Mouse (Mus musculus) hindbrain, embryonic 15.5 days (tissue): ENCODE measurements around the gene Klhl3. TPM values are rescaled to one million over a fixed set of nuclear protein-coding genes. Genes with fewer than 3 reads are reported as not detected.

ENCODE experiments used
- ATAC-seq: fragments of 200-750 bp; cut with Nextera tagmentation; 2 replicates; pipeline ENCODE4 v1.8.0; 2017; ENCODE audit warnings: low read depth, moderate number of reproducible peaks, moderate TSS enrichment; ENCODE audit not compliant: low FRiP score
- H3K27ac ChIP-seq: fragments of 300-500 bp; sonication (generic); replicated peaks from 2 replicates; pipeline ENCODE4 v1.5.1; 2015; ENCODE audit warnings: mild to moderate bottlenecking, inconsistent platforms
- H3K27me3 ChIP-seq: fragments of 300-500 bp; sonication (generic); 2 replicates; pipeline ENCODE4 v1.6.1; 2015; ENCODE audit warnings: control low read depth, inconsistent platforms
- H3K36me3 ChIP-seq: fragments of 300-500 bp; sonication (generic); 2 replicates; pipeline ENCODE4 v1.6.1; 2015; ENCODE audit warnings: control low read depth, inconsistent platforms
- H3K4me1 ChIP-seq: fragments of 300-500 bp; sonication (generic); replicated peaks from 2 replicates; pipeline ENCODE4 v1.6.1; 2015; ENCODE audit warnings: control low read depth, inconsistent platforms
- H3K4me2 ChIP-seq: fragments of 300-500 bp; sonication (generic); 2 replicates; pipeline ENCODE4 v1.6.1; 2015; ENCODE audit warnings: moderate library complexity, mild to moderate bottlenecking, inconsistent platforms
- H3K4me3 ChIP-seq: fragments of 300-500 bp; sonication (generic); 2 replicates; pipeline ENCODE4 v1.5.1; 2015; ENCODE audit warnings: mild to moderate bottlenecking, inconsistent platforms
- H3K9ac ChIP-seq: fragments of 300-500 bp; sonication (generic); 2 replicates; pipeline ENCODE4 v1.6.1; 2015; ENCODE audit warnings: inconsistent platforms
- H3K9me3 ChIP-seq: fragments of 300-500 bp; sonication (generic); 2 replicates; pipeline ENCODE4 v1.6.1; 2016; ENCODE audit warnings: control low read depth, inconsistent platforms
- whole genome bisulfite sequencing: fragments of 180-500 bp; shearing (Covaris S2); methylation state at CpG from one replicate; pipeline ENCODE4 v1.1.7; 2015; 5-methylcytosine and 5-hydroxymethylcytosine counted together
- microRNA counts: library from miRNA; unstranded; fragments of <30 nt; microRNA quantifications from one replicate; lab custom pipeline; 2016
- microRNA-seq: library from miRNA; unstranded; fragments of <30 nt; microRNA quantifications from one replicate; pipeline ENCODE4, GENCODE M21; 2016
- polyA plus RNA-seq: library from polyadenylated mRNA; unstranded; fragments of >200 nt; fragmentation: Nextera tagmentation; extraction: Ambion mirVana; gene quantifications from 2 replicates; pipeline ENCODE4 v1.2.1, GENCODE M21; 2015

Gene Klhl3
- polyA plus RNA-seq, 1 experiment from 2014 or later, result 14.0 TPM

DNA sequence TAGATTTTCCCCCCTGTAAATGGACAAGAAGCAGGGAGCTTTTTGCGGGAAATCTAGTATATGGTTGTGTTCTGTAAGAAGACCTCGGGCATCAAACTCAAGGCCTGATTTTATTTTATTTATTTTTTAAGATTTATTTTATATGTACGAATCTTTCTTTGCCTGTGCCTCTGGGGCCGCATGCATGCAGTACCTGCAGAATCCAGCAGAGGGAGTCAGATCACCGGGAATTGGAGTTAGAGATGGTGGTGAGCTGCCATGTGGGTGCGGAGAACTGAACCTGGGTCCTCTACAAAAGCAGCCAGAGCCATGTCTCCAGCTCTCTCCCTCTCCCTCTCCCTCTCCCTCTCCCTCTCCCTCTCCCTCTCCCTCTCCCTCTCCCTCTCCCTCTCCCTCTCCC is 135.7 kb downstream of the Klhl3 start:
- Histone ChIP-seq H3K4me1 (peaks cover 17% of the 10 kb centered on the region), H3K36me3 (no peaks in the 10 kb centered on the region), H3K4me3 (no peak overlapping the region), H3K27ac (no peak overlapping the region), H3K4me2 (no peak overlapping the region), H3K9me3 (no peaks in the 10 kb centered on the region), H3K9ac (no peak overlapping the region), H3K27me3 (no peaks in the 10 kb centered on the region)
- 83% methylated on average over 6 of the region's 6 CpGs for WGBS
- no peak for ATAC-seq

DNA sequence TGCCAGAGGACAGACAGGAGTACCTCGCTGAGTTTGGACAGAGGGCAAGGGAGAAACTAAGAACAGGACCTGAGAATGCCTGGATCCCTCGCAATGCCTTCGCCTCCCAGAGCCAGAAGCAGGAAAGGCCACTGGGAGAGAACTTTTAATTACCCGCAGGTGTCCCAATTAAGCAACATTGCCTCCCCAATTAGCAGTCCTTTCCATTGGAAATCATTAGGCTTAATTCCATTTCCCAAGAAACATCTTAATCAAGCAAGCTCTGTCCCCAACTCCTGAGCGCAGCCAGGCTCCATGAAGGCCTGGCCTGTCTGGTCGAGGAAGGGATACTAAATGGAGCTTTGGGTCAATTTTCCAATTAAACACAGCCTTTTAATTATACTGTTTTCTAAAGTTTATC is 147.7 kb downstream of the Klhl3 start:
- Histone ChIP-seq H3K9me3 (no peaks in the 10 kb centered on the region), H3K9ac (no peak overlapping the region), H3K4me3 (no peak overlapping the region), H3K4me1 (no peaks in the 10 kb centered on the region), H3K36me3 (no peaks in the 10 kb centered on the region), H3K27me3 (no peaks in the 10 kb centered on the region), H3K27ac (no peak overlapping the region), H3K4me2 (no peak overlapping the region)
- 74% methylated on average over 6 of the region's 6 CpGs for WGBS
- ATAC-seq, result no peak

DNA sequence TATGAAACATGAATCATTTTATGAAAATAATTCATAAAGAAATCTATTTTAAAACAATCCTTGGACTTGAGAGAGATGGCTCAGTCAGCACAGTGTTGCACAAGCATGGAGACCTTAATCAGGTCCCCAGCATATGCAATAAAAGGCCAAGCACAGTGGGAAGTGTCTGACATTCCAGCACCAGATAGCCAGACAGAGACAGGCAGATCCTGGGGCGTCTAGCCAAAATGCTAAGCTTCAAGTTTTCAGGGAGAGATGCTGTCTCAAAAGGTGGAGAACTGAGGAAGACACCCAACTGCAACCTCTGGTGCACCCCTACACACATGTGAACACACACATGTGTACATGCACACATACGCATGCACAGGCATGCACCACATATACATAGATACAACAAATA is 153.1 kb downstream of the Klhl3 start:
- Histone ChIP-seq H3K9ac (no peak overlapping the region), H3K27ac (no peak overlapping the region), H3K4me2 (no peak overlapping the region), H3K36me3 (no peaks in the 10 kb centered on the region), H3K4me3 (no peak overlapping the region), H3K9me3 (no peaks in the 10 kb centered on the region), H3K27me3 (no peaks in the 10 kb centered on the region), H3K4me1 (no peaks in the 10 kb centered on the region)
- no peak for ATAC-seq
- WGBS, result 79% methylated on average over 2 of the region's 2 CpGs

DNA sequence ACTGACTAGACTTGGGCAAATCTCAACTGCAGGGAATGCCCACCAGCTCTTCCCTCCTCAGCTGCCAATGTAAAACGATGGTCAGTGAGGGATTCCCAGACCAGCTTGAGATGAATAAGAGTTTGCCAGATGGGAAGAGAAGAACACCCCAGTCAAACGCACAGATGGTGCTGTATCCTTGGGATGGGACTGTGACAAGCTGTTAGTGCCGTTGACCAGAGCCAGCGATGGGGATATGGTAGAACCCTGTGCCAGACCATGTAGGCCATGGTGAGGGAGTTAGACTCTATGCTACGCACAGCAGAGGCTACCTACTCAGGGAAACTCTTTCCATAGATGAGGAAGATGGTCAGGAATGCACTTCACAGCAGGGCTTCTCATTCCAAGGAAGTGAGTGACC is 153.6 kb downstream of the Klhl3 start:
- H3K4me1 ChIP-seq, result no peaks in the 10 kb centered on the region
- H3K27me3 ChIP-seq, result no peaks in the 10 kb centered on the region
- H3K9ac ChIP-seq, result no peak overlapping the region
- no peak overlapping the region for H3K4me3 ChIP-seq
- H3K36me3 ChIP-seq, result no peaks in the 10 kb centered on the region
- no peaks in the 10 kb centered on the region for H3K9me3 ChIP-seq
- H3K27ac ChIP-seq, result no peak overlapping the region
- no peak for ATAC-seq
- no peak overlapping the region for H3K4me2 ChIP-seq
- 79% methylated on average over 5 of the region's 5 CpGs for WGBS

MicroRNAs encoded within 50 kb of the gene (microRNA counts, 519-probe panel; counts per million panel counts)
- microRNA mmu-miR-874 (lab: Ali Mortazavi, UCI), result not detected

Small RNA genes within 50 kb of the gene (microRNA-seq; reads per million reads assigned to microRNA genes)
- 288 reads per million, percentile 65 among the genes with 10 or more reads in this experiment for gene Mir874

Other genes with a start within 250 kb of the Klhl3 start
- 85.6 and 97.3 TPM in 2 replicates for gene Spock1, start 205.3 kb downstream of the Klhl3 start, polyA plus RNA-seq
- 39.6 and 41.7 TPM in 2 replicates for gene Hnrnpa0, start 15.0 kb upstream of the Klhl3 start, polyA plus RNA-seq
- gene Idnk, start 44.1 kb upstream of the Klhl3 start, polyA plus RNA-seq, result 54.2 and 55.9 TPM in 2 replicates
- 146 and 158 TPM in 2 replicates for gene Ubqln1, start 102.1 kb upstream of the Klhl3 start, polyA plus RNA-seq
- gene Gkap1, start 162.1 kb upstream of the Klhl3 start, polyA plus RNA-seq, result 35.1 and 38.8 TPM in 2 replicates
- gene Kif27, start 245.5 kb upstream of the Klhl3 start, polyA plus RNA-seq, result 1.6 and 2.0 TPM in 2 replicates